Mouse (Mus musculus) hindbrain, postnatal 0 days (tissue): ENCODE results near the gene Sec24b. TPM values are rescaled to one million over a fixed set of nuclear protein-coding genes. Genes with fewer than 3 reads are reported as not detected.

Experiments used
- ATAC-seq: fragments of 200-750 bp; cut with Nextera tagmentation; 2 replicates; pipeline ENCODE4 v1.8.0; 2017; ENCODE audit warnings: mild to moderate bottlenecking, moderate TSS enrichment, moderate library complexity
- DNase-seq: peaks from one replicate; pipeline ENCODE4 v3.0.0-alpha.2; 2015; ENCODE audit warnings: low spot score
- H3K27ac ChIP-seq: fragments of 300-500 bp; sonication (generic); 2 replicates; pipeline ENCODE4 v1.5.1; 2014; ENCODE audit warnings: mild to moderate bottlenecking
- H3K27me3 ChIP-seq: fragments of 300-500 bp; sonication (generic); 2 replicates; pipeline ENCODE4 v1.6.1; 2014; ENCODE audit warnings: low read length, mixed read lengths; ENCODE audit not compliant: insufficient read depth
- H3K36me3 ChIP-seq: fragments of 300-500 bp; sonication (generic); 2 replicates; pipeline ENCODE4 v1.6.1; 2014; ENCODE audit warnings: low read length, mixed read lengths; ENCODE audit not compliant: insufficient read depth
- H3K4me1 ChIP-seq: fragments of 300-500 bp; sonication (generic); 2 replicates; pipeline ENCODE4 v1.6.1; 2014; ENCODE audit warnings: antibody characterized with exemption, low read length, mixed read lengths; ENCODE audit not compliant: insufficient read depth
- H3K4me2 ChIP-seq: fragments of 300-500 bp; sonication (generic); 2 replicates; pipeline ENCODE4 v1.6.1; 2014; ENCODE audit warnings: low read depth, mild to moderate bottlenecking, low read length, moderate library complexity, mixed read lengths
- H3K4me3 ChIP-seq: fragments of 300-500 bp; sonication (generic); 2 replicates; pipeline ENCODE4 v1.5.1; 2014; ENCODE audit warnings: low read length
- H3K9ac ChIP-seq: fragments of 300-500 bp; sonication (generic); replicated peaks from 2 replicates; pipeline ENCODE4 v1.6.1; 2014; ENCODE audit warnings: mild to moderate bottlenecking, low read length, moderate library complexity, mixed read lengths
- H3K9me3 ChIP-seq: fragments of 300-500 bp; sonication (generic); 2 replicates; pipeline ENCODE4 v1.6.1; 2016; ENCODE audit warnings: low read length, mixed read lengths
- CTCF ChIP-seq: IDR thresholded peaks from 2 replicates; pipeline ENCODE4 v1.5.1; 2016; ENCODE audit warnings: antibody characterized with exemption, control low read depth, low read depth
- WGBS: fragments of 180-500 bp; shearing (Covaris S2); extraction: QIAGEN DNeasy Blood & Tissue Kit; methylation state at CpG from one replicate; pipeline ENCODE4 v1.1.7; 2014; 5-methylcytosine and 5-hydroxymethylcytosine counted together
- polyA plus RNA-seq: library from polyadenylated mRNA; unstranded; fragments of >200 nt; fragmentation: Nextera tagmentation; extraction: Ambion mirVana; gene quantifications from 2 replicates; pipeline ENCODE4 v1.2.1, GENCODE M21; 2015
- total RNA-seq: library from RNA; depleted of rRNA; stranded (reverse); fragments of >200 nt; gene quantifications from 2 replicates; pipeline ENCODE4 v1.2.3, GENCODE M21; 2014

Gene Sec24b
- total and polyA plus RNA-seq, 2 experiments from 2014 or later, result 34.0 to 39.7 TPM

GRCm38 (mm10) chr3:130073085-130073484 is 11.7 kb upstream of the Sec24b start:
- no peak for DNase-seq
- ATAC-seq, result no peak
- WGBS, result 53% methylated on average over 10 of the region's 10 CpGs
- Histone ChIP-seq H3K4me2 (no peak overlapping the region), H3K4me3 (no peak overlapping the region), H3K9me3 (no peaks in the 10 kb centered on the region), H3K4me1 (no peaks in the 10 kb centered on the region), H3K36me3 (no peaks in the 10 kb centered on the region), H3K9ac (no peak overlapping the region), H3K27me3 (no peaks in the 10 kb centered on the region), H3K27ac (no peak overlapping the region)
- no peak for TF ChIP-seq CTCF

DNA sequence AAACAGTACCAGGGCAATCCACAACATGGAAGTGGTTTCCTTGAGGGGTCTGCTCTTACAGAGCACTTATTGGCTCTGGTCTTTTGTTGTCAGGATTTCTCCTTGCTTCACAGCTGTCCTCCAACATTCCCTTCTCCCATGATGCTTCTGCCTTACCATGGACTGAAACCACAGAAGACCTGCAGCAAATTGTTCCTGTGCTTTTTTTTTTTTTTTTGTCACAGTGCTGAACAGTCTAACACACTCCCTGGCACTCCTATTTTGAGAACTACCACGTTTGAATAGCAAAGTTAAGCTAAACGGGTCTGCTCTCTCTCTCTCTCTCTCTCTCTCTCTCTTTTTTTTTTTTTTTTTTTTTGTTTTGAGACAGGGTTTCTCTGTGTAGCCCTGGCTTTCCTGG is 10.6 kb upstream of the Sec24b start:
- Histone ChIP-seq H3K4me1 (no peaks in the 10 kb centered on the region), H3K9ac (no peak overlapping the region), H3K4me2 (no peak overlapping the region), H3K4me3 (no peak overlapping the region), H3K36me3 (no peaks in the 10 kb centered on the region), H3K27ac (no peak overlapping the region), H3K27me3 (no peaks in the 10 kb centered on the region), H3K9me3 (no peaks in the 10 kb centered on the region)
- ATAC-seq (no peak), DNase-seq (no peak)
- WGBS, result 74% methylated on average over 2 of the region's 2 CpGs
- TF ChIP-seq CTCF, result no peak

DNA sequence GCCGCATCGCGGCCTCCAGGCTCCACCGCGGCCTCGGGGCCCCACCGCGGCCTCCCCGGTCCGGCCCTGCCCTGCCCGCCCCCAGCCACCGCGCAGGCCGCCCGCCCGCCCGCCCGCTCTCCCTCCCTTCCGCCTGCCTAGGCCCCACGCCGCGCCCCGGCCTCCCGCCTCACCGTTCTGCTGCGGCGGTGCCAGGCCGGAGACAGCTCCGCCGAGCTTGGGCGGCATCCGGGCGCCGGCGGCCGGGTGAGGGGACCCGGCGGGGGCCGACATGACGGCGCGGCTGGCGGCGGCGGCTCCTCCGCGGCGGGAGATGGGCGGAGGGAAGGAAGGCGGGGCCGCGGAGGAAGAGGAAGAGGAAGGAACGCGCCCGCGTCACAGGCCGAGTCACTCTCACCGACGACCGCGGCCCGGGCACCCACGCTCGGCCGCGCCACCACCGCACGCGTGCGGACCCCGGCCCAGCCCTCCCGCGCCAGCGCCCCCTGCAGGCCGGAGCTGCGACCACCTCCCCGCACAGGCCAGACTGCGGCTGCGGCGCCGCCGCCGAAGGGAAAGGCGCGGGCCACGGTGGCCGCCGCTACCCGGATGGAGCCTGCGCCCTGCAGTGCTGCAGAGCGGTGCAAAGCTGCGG is 840 bp downstream of the Sec24b start:
- Histone ChIP-seq H3K27me3 (no peaks in the 10 kb centered on the region), H3K4me1 (peaks cover 23% of the 10 kb centered on the region), H3K4me3 (peak overlapping the region; percentile 89), H3K4me2 (peak overlapping the region; percentile 80), H3K27ac (peak overlapping the region; percentile 95), H3K9me3 (no peaks in the 10 kb centered on the region), H3K9ac (peak overlapping the region; percentile 97), H3K36me3 (no peaks in the 10 kb centered on the region)
- ATAC-seq, result peak; percentile 97
- peak; percentile 35; the same call in 1 of the 2 replicates for TF ChIP-seq CTCF
- DNase-seq, result peak; percentile 94
- WGBS, result under 1% methylated on average over 45 of the region's 92 CpGs

DNA sequence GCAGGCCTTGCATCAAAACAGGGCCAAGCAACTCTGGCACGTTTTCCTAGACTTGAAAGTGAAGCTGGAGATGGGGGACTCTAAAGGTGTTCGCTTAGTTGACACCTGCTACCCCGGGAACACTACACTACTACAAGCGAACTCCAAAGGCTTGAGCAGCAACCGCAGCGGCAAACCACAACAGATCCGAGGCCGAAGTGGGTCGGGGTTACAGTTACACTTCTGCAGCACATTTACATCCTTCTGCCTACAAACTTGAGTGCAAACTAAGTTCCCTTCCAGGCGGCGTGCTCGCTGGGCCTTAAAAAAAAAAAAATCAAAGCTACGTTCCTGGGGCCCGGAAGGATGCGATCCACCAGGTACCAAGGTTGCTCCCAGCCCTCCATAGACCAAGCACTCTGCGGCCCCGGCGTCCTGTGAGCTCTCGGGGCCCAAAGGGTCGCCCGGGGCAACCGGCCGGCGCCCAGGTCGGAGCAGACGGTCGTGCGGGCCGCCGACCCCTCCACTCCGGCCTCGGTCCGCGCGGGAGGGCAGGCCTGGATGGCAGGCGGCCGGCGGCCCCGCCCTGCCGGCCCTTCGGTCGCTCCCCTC is 1.5 kb downstream of the Sec24b start:
- peak overlapping the region; percentile 95 for H3K27ac ChIP-seq
- peaks cover 23% of the 10 kb centered on the region for H3K4me1 ChIP-seq
- peak overlapping the region; percentile 97 for H3K9ac ChIP-seq
- DNase-seq, result peak; percentile 13
- H3K27me3 ChIP-seq, result no peaks in the 10 kb centered on the region
- WGBS, result under 1% methylated on average over 35 of the region's 42 CpGs
- TF ChIP-seq CTCF, result no peak
- H3K4me2 ChIP-seq, result peak overlapping the region; percentile 80
- H3K9me3 ChIP-seq, result no peaks in the 10 kb centered on the region
- peak overlapping the region; percentile 89 for H3K4me3 ChIP-seq
- ATAC-seq, result peak; percentile 48
- H3K36me3 ChIP-seq, result no peaks in the 10 kb centered on the region

DNA sequence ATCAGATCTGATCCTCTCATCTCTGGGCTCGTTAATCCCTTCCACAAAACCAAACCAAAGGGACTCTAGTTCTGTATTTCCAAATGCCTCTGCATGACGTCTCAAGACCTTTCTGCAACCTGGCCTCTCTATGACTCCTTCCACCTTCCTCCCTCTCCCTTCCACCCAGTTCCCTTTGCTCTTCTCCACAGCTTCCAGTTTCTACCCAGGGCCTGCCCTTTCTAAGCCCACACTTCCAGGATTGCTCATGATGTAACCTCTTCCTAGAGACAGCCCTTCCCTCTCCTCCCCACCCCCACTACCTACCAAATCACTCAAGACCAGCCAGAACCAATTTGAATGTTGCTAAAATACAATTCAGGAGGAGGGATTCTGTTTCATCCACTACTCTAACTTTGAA is 2.9 kb downstream of the Sec24b start:
- peak overlapping the region; percentile 80; the same call in 1 of the 2 replicates for H3K4me2 ChIP-seq
- no peak for TF ChIP-seq CTCF
- H3K27me3 ChIP-seq, result no peaks in the 10 kb centered on the region
- H3K36me3 ChIP-seq, result no peaks in the 10 kb centered on the region
- H3K4me1 ChIP-seq, result peaks cover 25% of the 10 kb centered on the region
- DNase-seq (no peak), ATAC-seq (no peak)
- H3K4me3 ChIP-seq, result no peak overlapping the region
- WGBS, result 72% methylated on average over 2 of the region's 2 CpGs
- H3K27ac ChIP-seq, result no peak overlapping the region
- no peaks in the 10 kb centered on the region for H3K9me3 ChIP-seq
- H3K9ac ChIP-seq, result peak overlapping the region; percentile 9; the same call in 1 of the 2 replicates

DNA sequence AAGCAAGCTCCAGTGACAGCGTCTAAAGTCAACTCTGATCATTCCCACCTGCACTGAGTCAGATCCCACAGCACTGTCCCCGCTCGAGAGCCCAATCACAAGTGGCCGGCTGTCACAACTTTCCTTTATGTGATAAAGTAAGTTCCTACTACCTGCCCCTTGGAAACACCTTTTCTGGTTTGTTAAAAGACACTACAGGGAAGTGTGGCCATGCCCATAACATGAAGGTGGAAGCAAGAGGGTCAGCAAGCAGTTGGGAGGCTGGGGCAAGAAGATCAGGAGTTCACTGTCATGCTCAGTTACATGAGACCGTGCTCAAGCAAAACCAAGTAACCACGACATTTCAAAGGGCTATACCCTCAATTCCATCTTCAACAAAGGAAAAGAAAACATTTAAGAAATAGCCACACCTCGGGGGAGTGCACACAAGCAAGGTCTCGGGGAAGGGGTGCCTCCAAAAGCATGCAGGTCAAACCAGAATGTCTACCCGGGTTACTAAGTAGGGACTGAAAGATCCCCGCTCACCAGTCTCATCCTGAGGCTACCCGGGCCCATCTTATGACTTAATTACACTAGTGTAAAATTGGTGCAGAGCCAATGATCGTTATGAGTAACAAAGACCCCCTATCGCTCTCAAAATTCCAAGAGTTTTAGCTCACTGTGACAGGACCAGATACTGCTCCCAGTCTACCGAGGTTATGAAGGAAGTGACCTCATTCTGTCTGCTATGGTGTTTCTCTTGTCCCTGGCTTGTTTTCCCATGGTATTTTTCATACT is 3.6 kb downstream of the Sec24b start:
- H3K9ac ChIP-seq, result no peak overlapping the region
- TF ChIP-seq CTCF, result no peak
- H3K36me3 ChIP-seq, result no peaks in the 10 kb centered on the region
- H3K4me2 ChIP-seq, result no peak overlapping the region
- H3K9me3 ChIP-seq, result no peaks in the 10 kb centered on the region
- peaks cover 27% of the 10 kb centered on the region for H3K4me1 ChIP-seq
- WGBS, result 68% methylated on average over 14 of the region's 14 CpGs
- H3K27ac ChIP-seq, result no peak overlapping the region
- ATAC-seq (no peak), DNase-seq (no peak)
- H3K27me3 ChIP-seq, result no peaks in the 10 kb centered on the region
- H3K4me3 ChIP-seq, result no peak overlapping the region
